Mouse (Mus musculus) monocyte, adult 2 months (primary cell): ENCODE results near the gene Evi2.

ENCODE experiments used
- DNase-seq, 2 experiments: peaks; one replicate each; pipeline ENCODE4 v3.0.0; 2022; ENCODE audit warnings: low spot score in 2 of 2, low read depth in 1 of 2

Gene Evi2

DNA sequence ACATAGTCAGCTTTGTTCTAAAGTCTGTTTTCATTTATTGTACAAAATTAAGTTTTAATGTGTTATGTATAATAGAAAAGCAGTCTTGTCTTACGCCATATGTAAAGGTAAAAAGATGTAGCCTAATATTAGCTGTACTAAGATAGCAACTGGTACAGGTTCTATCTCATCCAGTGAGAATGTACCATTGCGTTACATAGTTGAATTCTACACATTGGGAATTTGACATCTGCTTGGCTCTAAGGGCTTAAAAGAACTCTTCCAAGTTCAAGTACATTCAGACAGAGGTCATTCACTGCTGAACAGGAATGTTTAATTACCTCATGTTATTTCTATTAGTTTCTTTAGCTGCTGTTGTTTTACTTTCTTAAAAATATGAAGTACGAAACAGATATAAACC is 3.8 kb downstream of the Evi2 start:
- DNase-seq = no peak

DNA sequence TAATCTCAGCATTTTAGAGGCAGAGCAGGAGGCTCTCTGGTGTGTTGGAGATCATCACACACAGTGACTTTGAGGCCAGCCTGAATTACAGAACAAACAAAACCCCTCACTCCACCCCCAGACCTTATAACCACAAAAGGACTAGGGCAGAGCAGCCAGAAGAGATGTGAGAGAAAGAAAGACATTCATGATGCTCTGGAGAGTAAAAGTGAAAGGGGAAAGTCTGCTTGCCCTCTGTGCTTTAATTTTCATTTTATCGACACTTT is 6.1 kb downstream of the Evi2 start:
- DNase-seq = no peak

DNA sequence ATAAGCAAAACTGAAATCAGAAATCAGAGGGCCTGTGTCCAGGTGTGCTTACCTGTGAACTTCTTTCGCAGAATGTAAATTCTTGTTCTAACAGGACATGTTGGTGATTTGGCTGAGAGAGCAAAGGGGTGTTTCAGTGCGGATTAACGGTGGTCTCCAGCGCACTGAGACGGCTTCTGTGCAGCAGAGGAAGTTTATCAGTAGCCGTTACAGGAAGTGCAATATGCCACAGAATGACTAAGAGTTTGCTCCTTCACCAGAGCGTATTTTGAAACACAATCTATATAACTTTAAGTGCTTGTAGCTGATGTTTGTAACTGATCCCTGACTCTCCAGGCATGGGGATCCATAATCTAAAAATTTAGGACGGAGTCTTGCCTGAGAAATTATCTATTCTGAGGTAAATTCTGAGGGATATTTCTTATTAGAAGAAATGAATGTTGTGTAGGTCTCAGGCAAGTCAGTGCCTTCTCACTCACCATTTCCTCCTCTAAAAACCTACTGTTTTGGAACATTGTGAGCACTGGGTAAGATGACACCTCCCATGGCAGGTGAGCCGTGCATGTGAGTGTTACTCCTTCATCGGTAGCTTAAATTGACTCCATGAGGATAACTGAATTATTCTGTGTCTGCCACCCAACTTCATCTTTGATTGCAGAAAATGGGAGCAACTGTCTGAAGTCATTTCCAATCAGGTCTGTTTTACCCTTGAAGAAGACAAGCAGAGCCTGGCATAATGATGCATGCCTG is 6.7 kb downstream of the Evi2 start, which contains the start of gene Evi2b:
TSS of gene Evi2b (minus strand) at position 203 of the 750 bp plus-strand sequence.
- no peak for DNase-seq

DNA sequence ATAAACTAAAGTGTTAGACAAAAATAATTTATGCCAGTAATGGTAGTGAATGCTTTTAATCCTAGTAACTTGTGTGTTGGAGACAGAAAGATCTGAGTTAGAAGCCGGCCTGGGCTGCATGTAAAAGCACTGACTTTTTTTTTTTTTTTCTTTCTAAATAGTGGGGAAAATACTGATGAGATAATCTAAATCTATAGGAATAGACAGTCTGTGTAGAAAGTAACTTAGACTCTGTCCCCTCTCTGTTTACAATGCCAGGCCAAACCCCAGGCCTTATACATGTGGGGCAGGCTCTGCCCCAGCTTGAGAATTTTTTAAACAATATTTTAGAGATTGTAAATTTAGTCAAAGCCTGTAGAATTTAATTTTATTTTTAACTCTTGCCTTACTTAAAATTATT is 7.4 kb downstream of the Evi2 start:
- DNase-seq = no peak

DNA sequence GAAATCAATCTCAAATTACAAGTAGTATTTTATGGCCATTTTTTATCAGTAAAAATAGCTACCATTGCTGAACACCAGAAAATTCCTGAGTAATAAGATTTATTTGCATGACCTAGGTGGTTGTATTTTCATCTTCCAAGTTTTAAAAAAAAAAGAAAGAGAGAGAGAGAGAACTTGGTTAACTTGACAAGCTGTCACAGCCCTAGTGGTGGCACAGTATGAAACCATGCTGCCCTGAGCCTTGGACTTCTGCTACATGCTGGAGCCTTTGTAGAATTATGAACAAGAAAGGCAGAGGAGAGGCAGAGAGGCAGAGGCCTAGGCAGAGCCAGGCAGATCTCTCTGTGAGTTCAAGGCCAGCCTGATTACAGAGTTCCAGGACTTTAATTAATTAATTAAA is 8.5 kb downstream of the Evi2 start:
- no peak for DNase-seq

DNA sequence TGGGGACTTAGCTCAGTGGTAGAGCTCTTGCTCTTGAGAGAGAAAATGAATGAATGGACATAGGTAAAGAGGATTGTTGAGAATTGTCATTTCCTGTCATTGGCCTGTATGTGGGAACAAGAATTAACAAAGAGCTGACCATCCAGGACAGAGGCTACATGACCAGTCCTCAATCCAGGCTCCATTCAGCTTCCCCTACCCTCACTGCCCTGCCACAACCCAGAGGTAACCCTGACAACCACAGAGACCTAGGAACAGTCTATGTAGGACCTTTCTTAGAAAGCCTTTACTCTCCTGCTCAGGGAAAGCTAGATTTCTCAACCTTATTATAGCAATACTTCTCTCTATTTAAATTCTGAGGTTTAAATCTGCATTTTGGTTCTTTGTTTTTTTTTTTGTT is 9.6 kb downstream of the Evi2 start:
- no peak for DNase-seq

DNA sequence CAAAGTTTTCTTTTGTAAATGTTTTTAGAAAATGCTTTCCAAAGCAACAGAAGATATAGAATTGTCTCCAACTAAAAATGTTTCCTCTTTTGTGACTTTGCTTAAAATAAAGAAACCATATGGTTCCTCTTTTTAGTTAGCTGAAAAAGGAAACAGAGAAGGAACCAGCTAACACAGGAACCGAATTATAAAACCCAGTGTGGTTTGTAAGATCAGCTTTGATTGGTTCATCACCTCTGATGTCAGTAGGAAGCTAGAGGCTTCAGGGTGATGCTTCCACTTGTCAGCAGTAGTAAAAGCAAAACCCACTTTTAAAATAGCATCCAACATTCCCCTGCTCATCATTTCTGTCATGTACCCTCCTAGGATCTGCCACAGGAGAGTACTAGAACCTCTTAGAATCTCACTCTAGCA is 10.5 kb downstream of the Evi2 start:
- peak in 1 of 2 experiments; percentile 13 for DNase-seq

DNA sequence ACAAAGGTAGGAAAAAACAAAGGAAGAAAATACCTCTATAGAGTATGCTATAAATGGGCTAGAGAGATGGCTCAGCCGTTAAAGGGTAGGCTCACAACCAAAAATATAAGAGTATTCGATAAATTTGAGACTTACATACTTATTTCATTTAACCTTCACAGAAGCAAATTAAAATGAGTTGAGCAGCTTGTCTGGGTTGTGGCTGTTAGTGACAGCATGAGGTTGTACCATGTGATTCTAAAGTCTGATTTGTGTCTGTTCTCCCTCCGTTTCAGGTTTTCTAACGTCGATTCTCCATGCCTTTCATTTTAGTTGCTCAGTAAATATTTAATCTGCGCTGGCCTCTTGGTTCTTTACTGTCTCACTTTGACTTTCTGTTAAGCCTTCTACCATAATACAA is 11.1 kb downstream of the Evi2 start:
- DNase-seq = no peak

DNA sequence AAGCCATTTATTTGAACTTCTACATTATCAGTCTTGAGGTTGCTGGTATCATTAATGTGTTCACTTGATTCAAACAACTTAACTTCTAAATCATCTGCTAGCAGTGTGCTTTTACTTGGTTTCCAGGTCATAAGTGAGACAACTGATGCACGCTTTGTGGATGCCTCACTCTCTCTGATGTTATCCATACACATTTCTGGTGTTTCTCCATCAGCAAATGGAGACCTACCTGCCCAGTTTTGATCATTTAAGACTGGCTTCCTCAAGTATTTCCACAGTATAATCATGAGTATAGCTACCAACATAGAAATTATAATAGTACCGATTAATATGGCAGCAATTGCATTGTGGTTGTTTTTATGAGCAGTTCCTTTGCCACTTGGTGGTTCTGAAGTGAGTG is 14.6 kb downstream of the Evi2 start:
- no peak for DNase-seq

DNA sequence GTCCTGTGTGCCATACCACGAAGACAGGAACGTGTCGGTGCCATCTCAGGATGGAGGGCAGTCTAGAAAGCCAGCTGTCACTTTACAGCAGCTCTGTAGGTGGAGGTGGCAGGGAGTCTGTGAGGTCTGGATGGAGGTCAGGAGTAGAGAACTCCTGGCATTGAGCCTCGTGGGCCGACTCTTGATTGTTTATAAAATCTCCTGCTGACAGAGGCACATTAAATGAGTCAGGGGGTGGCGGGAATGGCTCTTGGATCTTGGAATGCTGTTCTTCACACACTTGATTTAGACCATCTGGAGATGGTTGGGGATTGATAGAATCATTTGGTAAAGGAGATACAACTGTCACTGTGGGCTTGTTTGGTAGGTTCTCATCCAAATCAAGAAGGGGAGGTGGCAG is 15.1 kb downstream of the Evi2 start:
- DNase-seq = no peak

DNA sequence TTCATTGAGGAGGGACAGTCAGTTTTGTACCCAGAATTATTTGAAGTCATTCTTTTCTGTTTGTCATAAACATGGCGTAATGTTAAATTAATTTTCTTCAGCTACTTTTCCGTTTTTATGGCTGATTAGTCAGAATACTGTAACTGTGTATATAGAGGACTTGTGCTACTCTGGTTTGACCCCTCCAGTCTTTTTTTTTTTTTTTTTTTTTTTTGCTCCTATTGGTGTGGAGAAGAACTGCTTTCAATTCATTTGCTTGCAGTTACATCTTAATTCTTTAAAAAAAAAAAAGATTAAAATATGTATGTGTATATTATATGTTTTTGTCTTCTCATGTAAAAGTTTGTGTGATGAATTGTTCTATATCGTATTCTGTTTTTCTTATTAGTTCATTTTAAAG is 18.4 kb downstream of the Evi2 start:
- no peak for DNase-seq

DNA sequence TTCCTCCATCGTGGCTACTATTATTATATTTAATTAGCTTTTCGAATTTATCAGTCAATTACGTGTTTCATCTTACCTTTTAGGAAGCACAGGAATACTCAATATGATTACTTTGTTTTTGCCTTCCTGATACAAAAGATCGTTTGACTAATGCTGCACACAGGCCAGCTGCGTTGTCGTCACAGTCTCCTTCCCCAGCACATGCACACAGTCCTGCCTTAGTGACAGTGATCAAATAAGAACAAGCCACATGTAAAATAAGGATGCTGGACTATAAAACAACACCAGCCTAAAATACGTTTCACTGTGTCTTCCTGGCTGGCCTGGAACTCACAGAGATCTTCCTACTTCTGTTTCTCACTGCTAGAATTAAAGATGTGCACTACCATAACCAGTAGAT is 25.9 kb downstream of the Evi2 start:
- no peak for DNase-seq

DNA sequence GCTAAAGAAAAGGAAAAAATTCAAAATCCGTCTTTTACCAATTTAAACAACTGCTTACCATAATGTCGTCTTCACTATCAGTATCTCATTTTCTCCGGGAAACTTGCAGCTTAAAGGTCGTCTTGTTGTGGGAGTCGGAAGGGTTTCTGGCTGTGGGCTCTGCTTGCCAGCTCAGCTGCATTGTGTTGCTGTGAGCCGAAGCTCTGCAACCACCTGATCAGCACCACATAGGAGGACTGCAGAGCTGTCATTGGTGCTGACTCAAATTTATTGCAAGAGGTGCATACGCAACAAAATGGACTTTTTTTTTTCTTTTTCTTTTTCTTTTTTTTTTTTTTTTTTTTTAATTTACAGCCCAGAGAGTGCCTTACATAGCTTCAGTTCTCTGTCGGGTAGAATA is 26.5 kb downstream of the Evi2 start, which contains the start of gene Omg:
TSS of gene Omg (minus strand) at position 240 of the 400 bp plus-strand sequence.
- no peak for DNase-seq

DNA sequence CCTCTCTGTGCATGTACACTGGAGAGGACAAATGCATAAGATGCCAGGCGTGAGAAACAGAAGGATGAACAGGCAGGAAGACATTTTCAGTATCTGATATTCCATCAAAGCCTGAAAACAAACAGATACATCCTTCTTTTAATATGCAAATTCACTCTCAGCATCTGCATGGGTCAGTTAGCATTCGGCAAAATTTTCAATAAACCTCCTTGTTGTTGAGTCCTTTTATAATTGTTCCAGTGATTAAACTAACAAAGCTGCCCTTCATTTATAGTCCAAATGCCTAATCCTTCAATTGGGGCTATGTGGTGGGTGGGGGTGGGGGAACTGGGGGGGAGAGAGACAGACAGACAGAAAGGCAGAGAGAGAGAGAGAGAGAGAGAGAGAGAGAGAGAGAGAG is 27.5 kb downstream of the Evi2 start:
- DNase-seq = no peak

DNA sequence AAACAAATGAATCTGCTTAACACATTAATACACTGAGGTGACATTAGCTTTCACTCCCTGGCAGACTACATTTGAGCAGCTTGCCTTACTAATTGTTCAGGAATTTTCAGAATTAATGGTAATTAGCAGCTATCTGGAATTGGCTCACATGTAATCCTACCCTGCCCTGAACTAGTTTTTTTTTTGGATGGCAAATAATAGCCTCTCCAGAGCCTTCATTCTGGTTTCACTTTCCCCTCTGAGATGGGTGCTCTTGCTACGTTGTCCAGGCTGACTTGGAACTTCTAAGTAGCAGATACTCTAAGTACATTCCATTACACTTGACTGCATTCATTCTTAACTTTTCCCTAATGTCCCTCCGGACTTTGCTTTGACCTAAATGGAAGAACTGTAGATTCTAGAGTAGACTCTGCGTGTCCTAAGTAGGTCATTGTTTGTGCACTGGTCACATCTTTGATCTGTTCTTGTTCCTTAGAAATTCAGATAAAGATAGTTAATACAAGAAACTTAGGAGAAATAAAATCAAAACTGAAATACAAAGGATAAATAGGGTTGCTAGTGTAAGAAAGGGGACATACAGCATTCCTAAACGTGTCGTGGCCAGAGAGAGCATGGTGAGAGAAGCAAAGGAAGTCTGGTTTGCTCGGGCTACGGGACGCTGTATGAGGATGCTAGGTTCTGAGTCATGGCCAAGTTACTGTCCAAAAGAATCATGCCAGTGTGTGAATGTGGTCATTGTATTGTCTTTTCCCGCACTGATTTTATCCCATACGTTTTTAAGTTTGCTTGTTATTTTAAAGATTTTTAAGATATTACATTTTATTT is 35.2 kb downstream of the Evi2 start:
- DNase-seq = no peak

DNA sequence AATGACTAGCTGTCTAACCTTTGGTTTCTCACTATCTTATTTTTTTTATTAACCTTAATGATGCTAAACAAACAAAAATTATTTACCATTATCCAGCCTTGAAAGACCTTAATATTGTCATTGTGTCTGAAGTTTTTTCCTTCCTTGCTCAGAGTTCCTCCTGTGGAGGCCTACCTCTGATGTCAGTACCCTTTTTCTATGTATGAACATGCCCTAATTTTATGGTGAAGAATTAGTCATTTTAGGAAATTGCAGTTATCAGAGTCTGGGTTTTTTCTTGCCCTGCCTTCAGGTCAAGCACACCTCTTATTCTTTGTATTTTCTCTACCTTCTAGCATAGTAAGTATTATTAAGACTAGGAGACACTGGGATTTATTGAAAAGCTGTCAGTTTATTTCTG is 45.7 kb downstream of the Evi2 start:
- DNase-seq = no peak

DNA sequence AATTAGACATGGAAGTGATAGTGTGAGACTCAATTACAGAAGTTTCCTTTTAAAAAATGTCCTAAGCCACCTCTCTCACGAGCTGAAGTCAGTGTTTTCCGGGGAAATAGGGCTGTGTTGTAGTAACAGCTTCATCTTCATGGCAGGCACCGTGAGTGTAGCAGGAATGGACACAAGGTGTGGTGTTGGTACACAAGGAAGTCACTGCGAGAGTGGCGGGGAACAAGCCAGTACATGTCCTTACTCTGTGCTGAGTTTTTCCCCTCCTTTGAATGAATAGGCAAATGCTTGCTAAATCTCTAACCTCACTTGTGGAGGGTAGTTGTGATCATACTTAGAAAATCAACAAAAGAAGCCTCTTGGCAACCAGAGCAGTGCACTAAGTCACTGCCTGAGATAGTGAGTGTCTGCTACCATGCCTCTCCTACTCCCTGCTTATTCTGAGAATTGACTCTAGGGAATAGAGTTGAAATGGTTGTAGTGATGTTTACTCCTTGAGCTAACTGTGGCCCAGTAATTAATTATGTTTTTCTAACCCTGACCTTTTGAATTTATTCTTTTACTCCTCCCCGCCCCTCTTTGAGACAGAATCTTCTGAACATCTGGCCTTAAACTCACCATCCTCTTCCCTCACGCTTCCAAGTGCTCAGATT is 46.4 kb downstream of the Evi2 start:
- DNase-seq = no peak

DNA sequence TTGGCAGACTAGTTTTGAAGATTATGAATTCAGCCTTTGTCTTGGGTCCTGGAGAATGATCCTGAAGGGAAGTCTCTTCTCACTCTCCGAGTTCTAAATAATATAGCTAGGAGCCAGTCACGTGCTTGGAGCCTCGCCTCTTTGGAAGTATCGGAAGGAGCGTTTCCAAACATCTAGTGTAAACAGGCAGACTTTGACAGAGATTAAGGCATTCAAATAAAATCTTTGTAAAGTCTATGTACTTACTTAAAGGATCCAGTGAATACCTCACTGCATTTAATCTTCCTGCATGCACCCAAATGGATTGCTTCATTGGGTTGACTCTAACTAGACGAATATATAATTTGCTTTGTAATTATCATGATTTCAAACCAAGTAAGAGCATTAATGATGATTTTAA is 47.0 kb downstream of the Evi2 start:
- DNase-seq = no peak

DNA sequence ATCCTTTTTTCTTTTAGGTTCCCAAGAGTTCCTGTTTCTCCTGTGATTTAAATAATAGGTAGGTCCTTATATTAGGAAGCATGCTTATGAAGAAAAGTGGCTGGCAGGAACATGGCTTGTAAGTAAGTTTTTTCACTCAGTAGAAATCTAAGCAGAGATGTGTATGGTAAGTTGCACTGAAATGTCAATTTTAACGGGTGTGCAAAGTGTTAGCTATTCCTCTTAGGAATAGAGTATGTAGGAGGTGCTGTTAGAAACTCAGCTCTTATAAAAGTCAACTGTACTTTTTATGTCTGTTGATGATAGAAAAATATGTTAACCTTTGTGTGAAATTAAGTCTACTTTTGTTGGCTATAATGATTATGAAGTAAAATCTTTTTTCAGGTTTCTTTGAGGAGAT is 62.3 kb downstream of the Evi2 start:
- DNase-seq = no peak
